Mouse (Mus musculus) splenic B cell, adult 2 months (primary cell): Measurements from ENCODE around the gene Macrod1.

Experiments used
- DNase-seq: peaks from one replicate; pipeline ENCODE4 v3.0.0-alpha.2; 2011; ENCODE audit warnings: low read depth, low spot score
- H3K27me3 ChIP-seq: 2 replicates; pipeline ENCODE4 v1.6.1; 2012; ENCODE audit warnings: mild to moderate bottlenecking, low read length, moderate library complexity, mixed read lengths; ENCODE audit not compliant: control insufficient read depth, poor library complexity, insufficient read depth, severe bottlenecking
- H3K36me3 ChIP-seq: 2 replicates; pipeline ENCODE4 v1.6.1; 2012; ENCODE audit warnings: mild to moderate bottlenecking, low read length, moderate library complexity, mixed read lengths; ENCODE audit not compliant: control insufficient read depth, poor library complexity, insufficient read depth, severe bottlenecking

The Macrod1 gene

GRCm38 (mm10) chr19:7146376-7146775 lies 89.8 kb downstream of the Macrod1 start:
- H3K27me3 ChIP-seq: no peaks in the 10 kb centered on the region
- DNase-seq: no peak

GRCm38 (mm10) chr19:7148096-7148495 lies 91.5 kb downstream of the Macrod1 start:
- H3K36me3 ChIP-seq: no peaks in the 10 kb centered on the region
- no peak for DNase-seq
- no peaks in the 10 kb centered on the region for H3K27me3 ChIP-seq

More at GRCm38 (mm10) chr19:7146376-7146775, 89.8 kb downstream of the Macrod1 start:
- H3K36me3 ChIP-seq: no peaks in the 10 kb centered on the region

DNA sequence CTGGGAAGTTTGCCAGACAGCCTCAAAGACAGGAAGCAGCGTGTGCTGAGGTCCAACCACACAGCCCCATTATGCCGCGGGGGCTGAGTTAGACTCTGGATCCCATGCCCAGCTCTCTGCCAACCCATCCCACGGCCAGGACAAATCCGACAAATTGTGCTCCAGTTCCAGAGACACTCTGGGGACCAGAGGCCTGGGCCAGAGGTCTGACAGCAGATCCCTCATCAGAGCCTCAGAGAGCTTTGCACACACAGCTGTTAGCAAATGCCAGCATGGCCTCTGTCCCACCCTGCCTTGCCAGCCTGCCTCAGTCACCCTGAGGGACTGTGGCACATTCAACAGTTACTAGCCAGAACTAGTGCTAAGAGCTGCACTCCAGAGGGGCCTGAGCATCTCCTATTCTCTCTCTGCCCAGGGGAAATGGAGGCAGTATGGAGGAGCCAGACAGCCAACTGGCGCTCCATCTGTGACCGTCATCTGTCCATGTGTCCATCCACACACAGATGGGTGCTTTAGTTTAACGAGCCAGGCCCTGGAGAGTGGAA lies 92.0 kb downstream of the Macrod1 start:
- Histone ChIP-seq H3K27me3 (no peaks in the 10 kb centered on the region), H3K36me3 (no peaks in the 10 kb centered on the region)
- DNase-seq: no peak

- Histone ChIP-seq H3K27me3 (no peaks in the 10 kb centered on the region), H3K36me3 (no peaks in the 10 kb centered on the region)
- DNase-seq: no peak
Observed at GRCm38 (mm10) chr19:7149158-7149685, 92.6 kb downstream of the Macrod1 start.

GRCm38 (mm10) chr19:7151300-7151926 lies 94.8 kb downstream of the Macrod1 start:
- Histone ChIP-seq H3K36me3 (no peaks in the 10 kb centered on the region), H3K27me3 (no peaks in the 10 kb centered on the region)
- DNase-seq: no peak

DNA sequence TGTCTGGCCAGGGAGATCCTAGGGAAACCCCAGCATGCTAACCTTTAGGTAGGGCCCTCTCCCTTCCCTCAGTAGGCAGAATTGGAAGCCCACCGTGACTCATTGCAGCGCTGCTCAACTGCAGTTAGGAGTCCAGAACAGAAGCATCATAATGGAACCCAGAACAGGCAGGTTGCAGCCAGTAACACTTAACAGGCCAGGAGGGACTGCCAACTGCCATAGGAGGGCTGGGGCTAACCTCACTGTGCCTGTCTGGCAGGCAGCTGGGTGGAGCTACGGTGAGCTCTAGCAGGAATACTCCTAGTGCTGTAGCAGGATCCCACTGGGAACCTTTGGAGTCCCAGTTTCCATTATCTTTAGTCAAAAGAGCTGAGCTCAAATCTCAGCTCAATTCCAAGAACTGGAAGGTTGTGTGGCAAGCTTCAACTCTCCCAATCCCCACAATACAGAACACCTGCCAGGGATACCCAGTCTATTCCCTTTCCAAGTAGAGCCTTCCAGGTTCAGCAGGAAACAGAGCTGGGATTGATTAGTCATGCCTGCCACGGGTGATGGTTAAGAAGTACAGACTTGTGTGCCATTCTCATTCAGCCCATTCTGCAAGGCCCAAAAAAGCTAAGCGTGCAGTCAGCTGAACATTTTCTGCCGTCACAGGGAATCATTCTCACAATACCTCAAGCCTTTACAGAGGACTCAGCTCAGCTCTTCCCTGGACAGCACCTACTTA lies 95.5 kb downstream of the Macrod1 start:
- Histone ChIP-seq H3K36me3 (no peaks in the 10 kb centered on the region), H3K27me3 (no peaks in the 10 kb centered on the region)
- no peak for DNase-seq

DNA sequence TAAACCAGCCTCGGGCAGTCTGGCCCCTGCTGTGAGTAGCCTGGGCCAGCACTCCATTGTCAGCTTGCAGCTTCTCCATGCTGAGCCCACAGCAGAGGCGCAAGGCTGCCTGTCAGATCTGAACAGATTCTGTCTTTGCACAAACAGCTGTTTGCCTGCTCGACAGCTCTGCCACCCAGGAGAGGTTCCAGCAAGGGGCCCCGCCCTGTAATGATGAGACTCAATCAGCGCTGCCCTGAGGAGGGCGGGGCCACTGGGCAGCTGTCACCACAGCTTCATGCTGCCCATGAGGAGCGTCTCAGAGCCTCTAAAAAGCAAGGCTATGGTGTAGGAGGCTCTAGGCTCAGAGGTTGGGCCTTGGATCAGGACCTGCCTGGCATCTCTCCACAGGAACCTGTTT lies 96.6 kb downstream of the Macrod1 start:
- no peak for DNase-seq
- no peaks in the 10 kb centered on the region for H3K36me3 ChIP-seq
- no peaks in the 10 kb centered on the region for H3K27me3 ChIP-seq

DNA sequence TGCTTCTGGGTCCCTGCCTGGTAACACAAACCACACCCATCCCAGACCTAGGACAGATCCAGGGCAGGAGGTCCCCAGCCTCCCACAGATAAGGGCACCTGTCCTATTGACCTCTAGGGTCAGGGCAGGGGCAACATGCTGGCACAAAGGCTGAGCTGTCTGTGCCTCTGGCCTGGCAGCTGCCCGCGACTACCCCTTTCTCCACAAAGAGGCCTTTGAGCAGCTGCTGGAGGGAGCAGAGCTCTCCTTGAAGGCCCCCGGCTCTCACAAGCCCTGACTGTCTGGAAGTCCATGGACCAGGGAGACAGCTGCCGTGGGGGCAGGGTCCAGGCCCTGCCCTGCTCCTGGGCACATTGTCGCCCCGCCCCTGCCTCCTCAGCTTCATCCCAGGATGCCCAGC lies 98.6 kb downstream of the Macrod1 start:
- no peaks in the 10 kb centered on the region for H3K36me3 ChIP-seq
- DNase-seq: no peak

DNA sequence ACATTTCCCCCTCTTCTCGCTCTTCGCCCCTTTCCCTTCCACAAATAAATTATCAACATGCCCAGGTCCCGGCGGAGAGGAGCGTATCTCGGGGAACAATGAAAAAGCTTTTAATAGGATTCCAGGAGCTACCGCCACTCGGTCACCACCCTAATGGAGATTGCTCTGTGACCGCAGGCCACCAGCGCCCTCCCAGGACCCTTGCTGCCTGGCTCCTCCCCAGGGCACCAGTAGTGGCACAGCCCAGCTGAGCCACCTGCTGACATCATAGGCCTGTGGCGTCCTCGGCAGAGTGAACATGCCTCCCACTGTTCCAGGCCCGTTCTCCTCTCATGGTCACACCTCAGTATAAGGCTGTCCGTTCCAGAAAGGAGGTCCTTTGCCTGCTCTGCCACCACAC lies 101.1 kb downstream of the Macrod1 start:
- Histone ChIP-seq H3K27me3 (no peaks in the 10 kb centered on the region), H3K36me3 (no peaks in the 10 kb centered on the region)
- DNase-seq: no peak

More for the DNA sequence above, 98.6 kb downstream of the Macrod1 start:
- no peaks in the 10 kb centered on the region for H3K27me3 ChIP-seq

GRCm38 (mm10) chr19:7160151-7160906 lies 103.7 kb downstream of the Macrod1 start:
- H3K27me3 ChIP-seq: no peaks in the 10 kb centered on the region; the same call in 1 of the 2 replicates
- DNase-seq: peak; percentile 31
- no peaks in the 10 kb centered on the region for H3K36me3 ChIP-seq

DNA sequence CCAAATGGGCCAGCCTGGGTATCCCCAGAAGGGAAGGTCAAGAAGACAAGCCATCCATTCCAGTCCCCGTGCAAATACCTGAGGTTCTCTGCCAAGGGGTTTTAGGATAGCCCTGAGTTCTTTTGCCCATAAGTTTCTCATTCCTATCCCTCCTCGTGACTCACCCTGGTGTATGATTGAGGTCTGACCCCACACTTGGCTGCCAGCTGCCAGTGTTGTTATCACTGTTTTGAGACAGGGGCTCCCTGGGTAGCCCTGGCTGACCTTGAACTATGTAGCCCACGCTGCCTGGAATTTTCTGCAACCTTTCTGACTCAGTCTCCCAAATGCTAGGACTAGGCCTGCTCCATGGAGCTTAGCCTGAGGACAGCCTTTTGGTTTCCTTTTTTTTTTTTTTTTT lies 104.5 kb downstream of the Macrod1 start:
- DNase-seq: no peak
- no peaks in the 10 kb centered on the region; the same call in 1 of the 2 replicates for H3K27me3 ChIP-seq

DNA sequence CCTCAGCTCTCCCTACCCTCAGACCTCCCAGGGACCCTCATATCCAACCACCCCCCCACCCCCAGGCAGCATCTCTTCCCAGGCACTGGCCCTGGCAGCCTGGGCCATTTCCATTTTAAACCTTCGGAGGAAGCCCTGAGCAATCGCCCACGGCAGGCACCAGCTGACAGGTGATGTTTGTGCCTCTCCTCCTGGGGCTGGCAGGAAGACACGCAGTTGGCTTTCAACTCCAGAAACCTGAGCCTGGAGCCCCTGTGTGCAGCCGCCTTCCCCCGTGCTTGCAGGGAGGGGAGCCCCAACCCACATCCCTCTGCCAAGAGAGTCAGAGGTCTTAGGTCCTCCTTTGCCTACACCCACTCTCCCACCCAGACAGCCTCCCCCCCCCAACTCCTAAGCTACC lies 107.6 kb downstream of the Macrod1 start:
- H3K36me3 ChIP-seq: no peaks in the 10 kb centered on the region
- no peak for DNase-seq
- no peaks in the 10 kb centered on the region; the same call in 1 of the 2 replicates for H3K27me3 ChIP-seq

More for the DNA sequence above, 104.5 kb downstream of the Macrod1 start:
- no peaks in the 10 kb centered on the region for H3K36me3 ChIP-seq

DNA sequence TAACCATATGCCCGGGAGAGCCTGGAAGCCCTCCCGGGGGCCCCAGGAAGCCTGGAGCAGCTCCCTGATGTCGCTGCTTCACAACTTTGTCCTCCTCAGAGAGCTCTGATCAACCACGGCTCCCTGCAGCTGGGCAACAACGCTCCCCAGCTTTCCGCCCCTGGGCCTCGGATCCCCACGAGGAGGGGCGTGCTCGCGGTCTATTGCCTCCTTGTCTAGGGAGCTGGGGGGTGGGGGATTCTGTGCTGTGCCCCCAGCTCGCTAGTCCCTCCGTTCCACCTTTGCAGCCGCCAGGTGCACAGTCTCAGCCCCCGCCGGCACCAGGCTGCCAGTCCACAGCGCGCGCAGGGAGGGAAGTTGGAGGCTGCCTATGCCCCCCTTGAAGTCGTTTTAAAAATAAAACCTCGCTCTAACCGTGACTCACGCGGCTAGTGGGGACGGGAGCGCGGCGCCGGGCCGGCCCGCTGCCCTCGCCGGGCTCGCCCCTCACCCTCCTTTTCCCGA lies 108.3 kb downstream of the Macrod1 start:
- no peaks in the 10 kb centered on the region; the same call in 1 of the 2 replicates for H3K27me3 ChIP-seq
- DNase-seq: peak; percentile 35

GRCm38 (mm10) chr19:7165509-7166199 lies 109.0 kb downstream of the Macrod1 start:
- DNase-seq: peak; percentile 24
- Histone ChIP-seq H3K36me3 (no peaks in the 10 kb centered on the region), H3K27me3 (no peaks in the 10 kb centered on the region; the same call in 1 of the 2 replicates)

More for the DNA sequence above, 108.3 kb downstream of the Macrod1 start:
- H3K36me3 ChIP-seq: no peaks in the 10 kb centered on the region
